Mouse (Mus musculus) fat pad, adult 2 months (tissue): Measurements from ENCODE around the gene Adk.
"Not testable (repeated sequence)": the region's sequence is repeated elsewhere in the genome, so short reads cannot be mapped to it uniquely, and the experiment has no call there.

Experiments used
- DNase-seq: peaks from one replicate; pipeline ENCODE4 v3.0.0-alpha.2; 2011; ENCODE audit warnings: low read depth, low spot score; ENCODE audit errors: extremely low read depth

Gene Adk

GRCm38 (mm10) chr14:21477181-21477580 is 424.8 kb downstream of the Adk start:
- DNase-seq: no peak

DNA sequence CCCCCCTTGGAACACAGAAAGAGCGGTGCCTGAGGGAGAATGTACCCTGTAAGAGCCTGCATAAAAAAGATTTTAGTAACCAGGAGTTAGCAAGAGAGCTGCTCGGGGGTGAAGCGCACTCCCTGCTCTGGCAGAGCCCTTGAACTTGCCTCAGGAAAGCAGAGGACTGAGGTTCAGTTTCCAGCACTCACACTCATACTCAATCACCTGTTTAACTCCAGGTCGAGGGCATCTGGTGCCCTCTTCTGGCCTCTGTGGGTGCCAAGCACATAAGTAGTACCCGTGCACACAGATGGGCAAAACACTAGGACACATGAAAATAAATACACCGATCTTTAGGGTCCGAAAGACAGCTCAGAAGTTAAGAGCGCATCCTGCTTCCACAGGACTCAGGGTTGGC is 427.2 kb downstream of the Adk start:
- DNase-seq: no peak

DNA sequence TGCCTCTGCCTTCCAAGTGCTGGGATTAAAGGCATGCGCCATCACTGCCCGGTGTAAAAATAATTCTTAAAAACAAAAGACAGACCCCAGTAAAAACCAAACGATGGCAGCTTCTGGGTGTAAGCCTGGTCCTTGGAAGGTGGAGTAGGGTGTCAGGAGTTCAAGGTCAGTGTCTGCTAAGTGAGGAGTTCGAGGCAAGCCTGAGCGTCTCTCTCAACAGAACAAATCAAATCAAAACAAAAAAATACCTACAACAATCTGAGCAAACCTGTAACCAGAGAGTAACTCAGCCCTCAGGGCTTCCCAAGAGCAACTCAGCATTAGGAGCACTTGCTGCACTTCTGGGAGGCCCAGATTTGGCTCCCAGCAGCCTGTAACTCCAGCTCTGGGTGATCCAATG is 427.8 kb downstream of the Adk start:
- no peak for DNase-seq

GRCm38 (mm10) chr14:21481231-21481630 is 428.9 kb downstream of the Adk start, which contains the start of gene Kat6b:
Gene Kat6b, plus strand, starts transcription at chr14:21481434.
- DNase-seq: no peak

GRCm38 (mm10) chr14:21484199-21484598 is 431.8 kb downstream of the Adk start:
- DNase-seq: no peak

DNA sequence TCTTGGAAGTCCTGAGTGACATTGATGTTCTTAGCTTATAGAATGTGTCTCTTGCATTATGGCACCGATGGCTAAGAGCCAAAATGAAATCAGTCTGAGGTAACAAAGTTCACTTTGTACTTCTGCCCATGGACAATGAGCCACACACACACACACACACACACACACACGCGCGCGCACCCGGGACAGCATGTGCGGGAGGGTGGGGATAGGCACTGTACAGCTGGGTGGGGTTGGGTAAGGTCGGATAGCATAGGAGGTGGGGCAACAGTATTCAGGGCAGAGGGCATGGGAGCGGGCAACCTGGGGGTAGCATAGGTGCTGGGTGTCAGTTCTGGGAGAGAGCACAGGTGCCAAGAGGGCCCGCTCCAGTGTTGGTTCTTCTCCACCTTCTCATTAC is 432.3 kb downstream of the Adk start:
- no peak for DNase-seq

DNA sequence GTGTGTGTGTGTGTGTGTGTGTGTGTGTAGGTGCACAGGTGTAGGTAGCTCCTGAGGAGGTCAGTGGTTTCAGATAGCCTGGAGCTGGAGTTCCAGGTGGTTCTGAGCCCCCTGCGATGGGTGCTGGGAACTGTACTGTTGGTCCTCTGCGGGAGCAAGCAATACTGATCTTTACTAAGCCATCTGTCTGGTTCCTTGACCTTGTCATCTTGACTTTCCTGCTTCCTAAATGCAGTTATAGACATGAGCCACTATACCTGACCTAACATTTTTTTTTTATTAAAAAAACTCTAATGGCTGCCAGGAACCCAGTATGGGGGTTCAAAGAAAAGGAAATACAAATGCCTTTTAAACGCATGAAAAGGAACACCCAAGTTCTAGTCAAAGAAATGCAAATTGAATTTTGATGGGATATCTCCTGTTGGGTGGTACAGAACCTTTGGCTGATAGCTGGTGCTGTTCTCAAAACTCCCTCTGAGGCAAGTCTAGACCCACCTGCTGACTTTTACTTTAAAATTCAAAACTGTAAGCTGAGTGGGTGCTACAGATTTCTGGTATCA is 433.7 kb downstream of the Adk start:
- no peak for DNase-seq

DNA sequence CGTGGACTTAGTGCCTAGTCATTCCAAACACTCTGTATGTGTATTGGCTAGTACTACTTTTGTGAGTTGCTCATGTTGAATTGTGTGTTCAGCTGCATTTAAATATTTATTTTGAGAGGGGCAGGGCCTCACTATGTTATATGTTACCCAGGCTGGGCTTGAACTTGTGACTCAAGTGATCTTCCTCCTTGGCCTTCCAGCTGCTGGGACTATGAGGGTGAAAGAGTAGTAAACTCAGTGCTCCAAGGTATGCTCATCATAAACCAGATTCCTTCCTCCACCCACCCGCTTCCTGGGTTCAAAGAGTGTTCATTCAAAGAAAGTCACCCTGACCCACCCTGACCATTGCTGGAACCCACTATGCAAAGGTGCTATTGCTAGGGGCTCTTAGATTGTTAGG is 434.8 kb downstream of the Adk start:
- DNase-seq: not testable (repeated sequence)

DNA sequence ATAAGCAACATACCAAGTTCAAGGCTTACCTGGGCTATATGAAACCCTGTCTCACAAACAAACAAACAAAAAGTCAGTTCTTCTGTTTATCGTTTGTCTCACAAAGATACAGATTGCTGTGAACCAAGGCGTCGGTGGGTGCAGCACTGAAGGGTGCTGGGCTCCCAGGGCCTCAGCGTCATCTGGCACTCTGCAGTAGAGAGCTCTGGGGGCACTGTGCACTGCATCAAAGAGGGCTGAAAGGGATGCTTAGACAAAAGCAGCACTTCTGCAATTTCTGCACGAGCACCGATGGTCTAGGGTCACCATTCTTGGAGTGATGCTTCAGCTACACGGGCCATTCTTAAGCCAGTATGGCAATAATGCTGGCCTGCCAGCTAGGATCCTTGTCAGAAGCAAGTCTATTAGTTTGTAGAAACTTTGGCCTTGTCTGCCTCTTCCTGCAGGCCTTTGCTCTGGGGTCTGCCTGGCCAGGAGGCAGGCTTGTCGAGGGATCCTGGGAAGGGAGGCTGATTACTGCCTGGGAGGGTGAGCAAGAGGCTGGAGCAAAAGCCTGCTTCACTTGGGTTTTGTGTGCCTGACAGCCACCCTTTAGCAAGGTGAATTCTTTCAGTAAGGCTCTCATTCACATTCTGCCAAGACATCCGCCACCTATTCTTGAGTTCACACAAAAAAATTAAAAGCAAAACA is 436.2 kb downstream of the Adk start:
- DNase-seq: not testable (repeated sequence)

GRCm38 (mm10) chr14:21489116-21489485 is 436.7 kb downstream of the Adk start:
- no peak for DNase-seq

GRCm38 (mm10) chr14:21490141-21490540 is 437.8 kb downstream of the Adk start:
- DNase-seq: no peak
